Mouse (Mus musculus) right cerebral cortex, postnatal 25 days (tissue): ENCODE results near the gene Atp9a.

Experiments used
- DNase-seq: peaks from one replicate; pipeline ENCODE4 v3.0.0; 2022

Atp9a gene

DNA sequence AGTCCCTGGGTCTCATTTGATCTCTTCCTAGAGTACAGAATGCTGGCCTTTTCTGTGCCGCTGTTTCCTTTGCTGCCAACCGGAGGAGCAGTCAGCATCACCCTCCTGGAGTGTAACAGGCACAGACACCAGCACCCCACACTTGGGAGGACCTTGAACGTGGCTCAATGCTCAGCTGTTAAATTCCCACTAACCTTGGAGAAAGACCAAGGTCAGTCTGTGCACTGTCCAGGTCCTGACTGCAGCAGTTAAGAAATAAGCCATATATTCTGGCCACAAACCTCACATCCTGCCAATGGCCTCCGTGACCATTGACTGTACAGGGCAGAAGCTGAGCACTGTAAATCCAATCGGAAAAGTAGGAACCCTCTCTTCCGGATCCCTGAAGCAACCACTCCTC is 148.5 kb downstream of the Atp9a start:
- DNase-seq: no peak

GRCm38 (mm10) chr2:168593004-168593403 is 149.2 kb downstream of the Atp9a start:
- DNase-seq: no peak

- DNase-seq: no peak
Observed at GRCm38 (mm10) chr2:168591076-168591475, 151.1 kb downstream of the Atp9a start.

- no peak for DNase-seq
Observed at GRCm38 (mm10) chr2:168590556-168590955, 151.7 kb downstream of the Atp9a start.

DNA sequence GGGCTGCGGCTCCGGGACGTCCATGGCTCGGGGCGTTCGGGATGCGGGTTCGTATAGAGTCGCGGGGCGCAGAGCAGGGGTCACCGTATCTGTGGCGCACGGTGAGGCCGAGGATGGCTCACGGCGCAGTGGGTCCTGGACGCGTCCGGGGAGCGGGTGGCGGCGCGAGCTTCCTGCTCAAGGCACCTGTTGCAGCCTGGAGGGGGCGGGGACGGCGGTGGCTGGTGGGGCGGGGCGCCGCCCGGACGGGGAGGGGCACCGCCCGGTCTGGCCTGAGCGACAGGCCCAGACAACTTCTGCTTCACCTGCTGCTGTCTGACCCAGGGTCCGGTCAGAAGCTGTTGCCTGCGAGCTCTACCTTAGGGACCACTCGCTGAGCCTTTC is 152.0 kb downstream of the Atp9a start:
- DNase-seq: no peak

DNA sequence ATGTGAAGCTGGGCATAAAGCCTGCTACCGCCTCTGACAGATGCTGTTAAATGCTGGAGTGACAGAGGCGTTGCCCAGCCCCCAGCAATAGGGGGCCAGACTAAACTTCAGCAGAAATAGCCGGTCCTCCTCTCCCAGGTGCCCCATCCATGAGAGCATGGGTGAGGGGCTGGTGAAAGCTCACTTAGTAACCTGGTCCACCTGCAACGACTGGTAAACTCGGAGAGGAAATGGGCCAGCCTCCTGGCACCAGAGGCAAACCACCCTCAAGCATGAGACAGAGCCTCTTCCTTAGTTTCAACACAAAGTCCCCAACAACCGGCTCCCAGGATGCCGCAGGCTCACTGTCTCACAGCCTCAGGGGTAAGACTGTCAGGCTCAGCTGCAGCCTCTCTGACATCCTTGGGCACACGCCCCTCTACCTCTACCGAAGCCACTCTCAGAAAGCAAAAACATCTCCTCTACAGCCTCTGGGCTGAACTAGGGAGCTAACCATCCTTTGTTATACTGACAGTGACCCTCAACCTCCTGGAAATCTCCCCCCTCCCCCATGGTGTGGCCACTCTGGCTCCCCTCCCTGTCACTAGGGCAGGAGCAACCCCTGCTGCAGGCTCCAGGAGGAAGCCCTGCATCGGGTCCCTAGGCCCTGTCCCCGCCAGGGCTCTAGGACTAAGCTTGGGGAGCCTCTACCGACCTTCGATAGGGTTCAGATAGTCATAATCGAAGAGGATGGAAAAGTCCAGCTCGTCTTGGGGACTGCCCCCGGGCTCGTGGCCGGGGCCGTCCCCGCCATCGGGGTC is 152.6 kb downstream of the Atp9a start:
- peak; percentile 38 for DNase-seq

DNA sequence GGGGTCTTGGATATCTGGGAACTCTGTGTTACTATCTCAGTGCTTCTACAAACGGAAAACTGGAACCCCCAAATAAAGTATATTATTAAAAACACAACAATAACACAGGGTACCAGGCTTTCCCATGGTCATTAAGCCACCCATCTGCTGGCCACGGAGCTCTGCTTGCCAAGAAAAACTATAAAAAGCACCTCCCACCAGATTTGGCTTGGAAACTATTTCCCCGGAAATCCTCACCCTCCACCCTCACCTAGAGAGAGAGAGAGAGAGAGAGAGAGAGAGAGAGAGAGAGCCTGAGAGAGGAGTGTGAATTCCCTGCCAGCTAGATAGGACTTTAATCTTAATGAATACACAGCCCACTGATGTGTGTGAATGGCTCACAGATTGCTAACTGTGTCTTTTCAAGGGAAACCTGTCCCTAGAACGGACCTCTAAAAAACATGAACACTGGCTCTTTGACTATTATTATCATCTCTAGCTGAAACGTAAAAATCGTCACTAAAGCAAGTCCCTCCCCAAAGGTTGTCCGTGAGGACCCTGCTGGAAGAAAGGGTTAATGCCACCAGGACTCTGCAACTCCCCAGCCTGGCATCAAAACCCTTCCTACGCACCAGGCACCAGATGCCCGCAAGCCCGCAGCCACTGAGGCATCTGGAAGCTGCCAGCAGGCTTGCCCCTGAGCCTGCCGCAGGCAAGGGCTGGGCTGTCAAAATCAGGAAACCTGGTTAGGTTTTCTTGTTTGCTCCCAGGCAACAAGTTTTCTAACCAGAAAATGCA is 153.4 kb downstream of the Atp9a start:
- no peak for DNase-seq

GRCm38 (mm10) chr2:168587159-168587558 is 155.1 kb downstream of the Atp9a start:
- DNase-seq: no peak

GRCm38 (mm10) chr2:168586512-168586911 is 155.7 kb downstream of the Atp9a start:
- no peak for DNase-seq

DNA sequence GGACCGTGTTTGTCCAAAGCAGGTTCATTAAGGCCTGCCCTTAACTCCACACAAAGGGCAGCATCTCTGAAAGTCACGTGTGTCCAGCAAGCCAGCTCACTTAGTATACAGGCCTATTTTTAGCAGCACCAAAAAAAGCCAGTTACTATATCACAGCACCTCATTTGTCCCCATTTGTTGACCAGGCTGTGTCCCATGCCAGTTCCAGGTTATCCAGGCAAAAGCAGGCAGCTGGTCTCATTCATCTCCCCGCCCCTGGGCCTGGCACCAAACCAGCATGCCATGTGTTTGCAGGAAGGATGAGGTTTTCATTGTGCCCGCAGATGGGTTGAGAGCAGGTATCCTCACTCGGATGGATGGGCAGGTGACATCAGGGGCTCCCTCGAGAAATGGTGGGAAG is 157.4 kb downstream of the Atp9a start:
- no peak for DNase-seq
